Mouse (Mus musculus): ENCODE measurements around the gene Hes3. TPM values are rescaled to one million over a fixed set of nuclear protein-coding genes. Genes with fewer than 3 reads are reported as not detected.

The Hes3 gene
- polyA plus RNA-seq, 1 experiment from 2014 or later = 9.2 TPM

- H3K27ac ChIP-seq = no peak overlapping the region
- H3K4me1 ChIP-seq (replicated peaks) = peaks cover 52% of the 10 kb centered on the region
- no peak overlapping the region for H3K4me3 ChIP-seq
- no peak for DNase-seq (ENCODE audit: low spot score)
- WGBS = 76% methylated on average over 9 of the region's 9 CpGs
- peaks cover 13% of the 10 kb centered on the region for H3K36me3 ChIP-seq
- no peaks in the 10 kb centered on the region for H3K9me3 ChIP-seq
- H3K27me3 ChIP-seq (ENCODE audit: insufficient read depth, poor library complexity, severe bottlenecking) = no peaks in the 10 kb centered on the region; the same call in none of the 2 replicates
These were observed 29.3 kb downstream of the Hes3 start for GRCm38 (mm10) chr4:152262187-152262586.

- no peak for DNase-seq (ENCODE audit: low spot score)
- no peaks in the 10 kb centered on the region for H3K9me3 ChIP-seq
- WGBS = 93% methylated on average over 8 of the region's 8 CpGs
- no peaks in the 10 kb centered on the region; the same call in none of the 2 replicates for H3K27me3 ChIP-seq (ENCODE audit: insufficient read depth, poor library complexity, severe bottlenecking)
- no peak overlapping the region for H3K4me3 ChIP-seq
- H3K4me1 ChIP-seq (replicated peaks) = peaks cover 42% of the 10 kb centered on the region
- no peak overlapping the region for H3K27ac ChIP-seq
- peaks cover 13% of the 10 kb centered on the region for H3K36me3 ChIP-seq
These were observed 31.0 kb downstream of the Hes3 start for GRCm38 (mm10) chr4:152260451-152260850.

GRCm38 (mm10) chr4:152257070-152257469 lies 34.4 kb downstream of the Hes3 start:
- H3K4me3 ChIP-seq = no peak overlapping the region
- no peak overlapping the region for H3K27ac ChIP-seq
- peaks cover 24% of the 10 kb centered on the region for H3K4me1 ChIP-seq (replicated peaks)
- no peaks in the 10 kb centered on the region; the same call in 1 of the 2 replicates for H3K27me3 ChIP-seq (ENCODE audit: insufficient read depth, poor library complexity, severe bottlenecking)
- H3K36me3 ChIP-seq = peaks cover 24% of the 10 kb centered on the region
- 78% methylated on average over 6 of the region's 6 CpGs for WGBS
- H3K9me3 ChIP-seq = no peaks in the 10 kb centered on the region
- no peak for DNase-seq (ENCODE audit: low spot score)

DNA sequence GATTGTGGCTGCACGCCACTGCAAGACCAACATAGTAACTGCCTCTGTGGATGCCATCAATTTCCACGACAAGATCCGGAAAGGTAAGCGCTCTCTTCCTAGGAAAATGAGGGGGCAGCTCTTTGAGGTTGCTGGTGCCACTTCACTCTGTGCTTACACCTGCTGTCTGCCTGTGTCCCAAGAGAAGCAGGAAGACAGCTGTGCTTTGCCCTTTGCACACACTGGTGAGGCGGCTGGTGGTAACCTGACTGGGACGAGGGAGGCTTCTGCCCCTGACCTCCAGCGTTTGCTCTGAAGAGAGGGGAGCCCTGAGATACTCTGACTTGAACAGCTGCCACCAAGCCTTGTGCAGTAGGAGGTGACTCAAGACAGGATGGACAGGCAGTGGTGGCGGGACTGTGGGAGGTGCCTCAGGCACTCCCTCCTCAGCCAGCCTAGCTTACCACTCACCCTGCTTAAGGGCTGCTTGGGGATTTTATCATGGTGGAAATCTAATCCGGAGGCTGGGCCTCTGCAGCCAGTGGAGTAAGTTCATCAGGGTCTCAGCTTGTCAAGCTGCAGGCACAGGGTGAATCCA lies 38.2 kb downstream of the Hes3 start:
- Histone ChIP-seq H3K27me3 (ENCODE audit: insufficient read depth, poor library complexity, severe bottlenecking) (no peaks in the 10 kb centered on the region), H3K9me3 (no peaks in the 10 kb centered on the region), H3K36me3 (peaks cover 17% of the 10 kb centered on the region; the same call in 1 of the 2 replicates), H3K27ac (no peak overlapping the region), H3K4me3 (no peak overlapping the region), H3K4me1 (replicated peaks) (peaks cover 12% of the 10 kb centered on the region; the same call in 1 of the 2 replicates)
- no peak for DNase-seq (ENCODE audit: low spot score)
- WGBS = 76% methylated on average over 9 of the region's 9 CpGs

DNA sequence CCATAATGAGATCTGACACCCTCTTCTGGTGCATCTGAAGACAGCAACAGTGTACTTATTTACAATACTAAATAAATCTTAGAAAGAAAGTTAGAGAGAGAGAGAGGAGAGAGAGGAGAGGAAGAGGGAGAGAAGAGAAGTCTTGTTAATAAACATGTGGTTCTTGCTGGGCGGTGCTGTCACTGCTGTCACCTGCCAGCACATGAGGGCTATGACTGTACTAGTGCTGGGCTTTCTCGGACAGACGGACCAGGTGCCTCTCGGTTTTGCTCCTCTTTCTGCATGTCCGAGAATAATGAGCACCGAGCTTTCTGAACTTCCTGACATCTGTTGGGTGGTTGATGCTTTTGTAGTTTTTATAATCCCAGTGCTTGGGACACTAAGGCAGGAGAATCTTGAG lies 40.8 kb downstream of the Hes3 start:
- H3K27ac ChIP-seq = no peak overlapping the region
- DNase-seq (ENCODE audit: low spot score) = no peak
- H3K4me3 ChIP-seq = no peak overlapping the region
- peaks cover 20% of the 10 kb centered on the region for H3K4me1 ChIP-seq (replicated peaks)
- no peaks in the 10 kb centered on the region for H3K27me3 ChIP-seq (ENCODE audit: insufficient read depth, poor library complexity, severe bottlenecking)
- WGBS = 88% methylated on average over 6 of the region's 6 CpGs
- H3K9me3 ChIP-seq = no peaks in the 10 kb centered on the region
- peaks cover 20% of the 10 kb centered on the region; the same call in 1 of the 2 replicates for H3K36me3 ChIP-seq

- no peak overlapping the region for H3K4me3 ChIP-seq
- peaks cover 9% of the 10 kb centered on the region; the same call in 1 of the 2 replicates for H3K36me3 ChIP-seq
- no peaks in the 10 kb centered on the region for H3K9me3 ChIP-seq
- WGBS = 85% methylated on average over 3 of the region's 3 CpGs
- no peaks in the 10 kb centered on the region for H3K27me3 ChIP-seq (ENCODE audit: insufficient read depth, poor library complexity, severe bottlenecking)
- DNase-seq (ENCODE audit: low spot score) = no peak
- no peak overlapping the region for H3K27ac ChIP-seq
- peaks cover 30% of the 10 kb centered on the region for H3K4me1 ChIP-seq (replicated peaks)
These were observed 44.3 kb downstream of the Hes3 start for GRCm38 (mm10) chr4:152247195-152247594.

DNA sequence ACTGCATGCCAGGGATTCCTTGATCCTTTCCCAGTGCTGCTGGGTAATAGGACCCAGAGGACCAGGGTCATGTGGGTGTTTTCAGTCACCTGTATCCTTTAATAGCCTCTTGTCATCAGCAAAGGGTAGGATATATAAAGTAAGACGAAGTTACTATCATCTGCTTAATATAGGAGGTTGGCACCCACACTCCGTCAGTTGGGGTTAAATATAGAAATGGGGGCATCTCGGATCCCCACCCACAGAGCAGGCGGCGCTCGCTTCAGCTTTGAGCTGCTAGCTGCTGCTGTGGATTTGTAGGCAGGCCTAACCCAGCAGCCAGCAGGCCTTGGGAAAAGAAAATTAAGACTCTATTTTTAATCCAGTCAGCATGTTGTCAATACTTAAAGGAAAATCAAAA lies 45.5 kb downstream of the Hes3 start:
- WGBS = 88% methylated on average over 6 of the region's 6 CpGs
- no peak overlapping the region for H3K27ac ChIP-seq
- peaks cover 28% of the 10 kb centered on the region for H3K4me1 ChIP-seq (replicated peaks)
- H3K27me3 ChIP-seq (ENCODE audit: insufficient read depth, poor library complexity, severe bottlenecking) = no peaks in the 10 kb centered on the region
- H3K9me3 ChIP-seq = no peaks in the 10 kb centered on the region
- H3K4me3 ChIP-seq = no peak overlapping the region
- no peak for DNase-seq (ENCODE audit: low spot score)
- peaks cover 19% of the 10 kb centered on the region for H3K36me3 ChIP-seq

DNA sequence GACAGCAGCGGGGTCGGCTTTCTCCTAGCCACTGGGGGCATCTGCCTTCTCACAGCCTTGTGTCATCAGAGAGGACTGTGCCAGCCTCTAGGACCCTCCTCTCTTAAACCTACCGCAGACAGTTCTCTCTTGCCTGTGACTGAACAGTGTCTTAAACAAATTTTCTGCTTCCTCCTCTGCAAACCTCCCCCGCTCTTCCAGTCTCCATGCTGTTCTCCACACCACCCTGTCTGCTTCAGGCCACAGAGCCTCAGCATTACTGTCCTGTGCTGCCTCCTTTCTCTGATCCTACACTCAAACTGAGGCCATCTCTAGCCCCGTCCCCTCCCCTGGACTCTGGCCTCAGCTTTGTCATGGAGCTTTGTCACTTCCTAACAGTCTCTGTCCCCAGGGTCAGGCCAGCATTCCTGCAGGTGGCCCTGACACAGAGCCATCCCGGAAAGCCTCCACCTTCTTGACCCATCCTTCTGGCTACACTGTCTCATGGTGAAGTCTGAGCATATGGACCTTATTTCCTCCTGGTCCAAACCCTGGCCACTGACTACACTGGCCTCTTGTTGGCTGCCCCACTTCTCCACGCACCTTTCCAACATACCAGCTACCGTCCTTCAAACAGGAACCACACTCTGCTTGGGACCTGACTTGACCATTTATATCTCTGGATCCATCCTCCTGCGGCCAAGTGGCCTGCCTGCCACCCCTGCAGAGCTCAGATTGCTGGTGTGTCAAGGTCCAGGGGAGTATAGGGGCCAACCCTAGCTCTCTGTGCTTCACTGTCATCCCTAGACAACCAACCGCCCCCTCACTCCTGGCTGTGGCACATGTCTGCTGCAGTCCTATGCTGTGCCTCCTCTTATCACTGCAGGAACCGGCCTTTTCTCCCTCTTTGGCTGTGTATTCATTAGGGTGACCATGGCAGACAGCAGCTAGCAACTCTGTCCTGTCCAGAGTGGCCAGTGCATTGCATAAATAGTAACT lies 46.6 kb downstream of the Hes3 start:
- Histone ChIP-seq H3K27ac (peak overlapping the region; percentile 29; the same call in 1 of the 2 replicates), H3K4me1 (replicated peaks) (peaks cover 33% of the 10 kb centered on the region), H3K36me3 (peaks cover 31% of the 10 kb centered on the region), H3K27me3 (ENCODE audit: insufficient read depth, poor library complexity, severe bottlenecking) (no peaks in the 10 kb centered on the region), H3K4me3 (no peak overlapping the region), H3K9me3 (no peaks in the 10 kb centered on the region)
- no peak for DNase-seq (ENCODE audit: low spot score)
- 87% methylated on average over 11 of the region's 11 CpGs for WGBS

DNA sequence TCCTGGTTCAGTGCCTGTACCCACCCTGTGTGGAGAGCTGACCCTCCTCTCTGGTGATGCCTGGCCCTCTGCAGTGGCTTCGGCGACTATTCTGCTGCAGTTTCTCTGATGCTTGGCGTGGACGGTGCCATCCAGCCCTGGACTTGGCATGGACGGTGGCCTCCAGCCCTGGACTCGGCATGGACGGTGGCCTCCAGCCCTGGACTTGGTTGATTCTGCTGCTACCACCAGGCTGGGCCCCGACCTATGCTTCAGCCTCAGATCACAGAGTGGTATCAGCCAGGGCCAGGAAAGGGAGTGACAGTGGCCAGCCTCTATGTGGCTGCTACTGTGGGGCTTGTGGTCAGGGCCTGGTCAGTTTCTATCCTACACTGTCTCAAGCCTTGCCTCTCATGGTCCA lies 47.5 kb downstream of the Hes3 start:
- no peak for DNase-seq (ENCODE audit: low spot score)
- Histone ChIP-seq H3K9me3 (no peaks in the 10 kb centered on the region), H3K4me1 (replicated peaks) (peaks cover 40% of the 10 kb centered on the region), H3K4me3 (no peak overlapping the region), H3K27ac (no peak overlapping the region; the same call in 1 of the 2 replicates), H3K36me3 (peaks cover 37% of the 10 kb centered on the region), H3K27me3 (ENCODE audit: insufficient read depth, poor library complexity, severe bottlenecking) (no peaks in the 10 kb centered on the region)
- 90% methylated on average over 8 of the region's 8 CpGs for WGBS

DNA sequence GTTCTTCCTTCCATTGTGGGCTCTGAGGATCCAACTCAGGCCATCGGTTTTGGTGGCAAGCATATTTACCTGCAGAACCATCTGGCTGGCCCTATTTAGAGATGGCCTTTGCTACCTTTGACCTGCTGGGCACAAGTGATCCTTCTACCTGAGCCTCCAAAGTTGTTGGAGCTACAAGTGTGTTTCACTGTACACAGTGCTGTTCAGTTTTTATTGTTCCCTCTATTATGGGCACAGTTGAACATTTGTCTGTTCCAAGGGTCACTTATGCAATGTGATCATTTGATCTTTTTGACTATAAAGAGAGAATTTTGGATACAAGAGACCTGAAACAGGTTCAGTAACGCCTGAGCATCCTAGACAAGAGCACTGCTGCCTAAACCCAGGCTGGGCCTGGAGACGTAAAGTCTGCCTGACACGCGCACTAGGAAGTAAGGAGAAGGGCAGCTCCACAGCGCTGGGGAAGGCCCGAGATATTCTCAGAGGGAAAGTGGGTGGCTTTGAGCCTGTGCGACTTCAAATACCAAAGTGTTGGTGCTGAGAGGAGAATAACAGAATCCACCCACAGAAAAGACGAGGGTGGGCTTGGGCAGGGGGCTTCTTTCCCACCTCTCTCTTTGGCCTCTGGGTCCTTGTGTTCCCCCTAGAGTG lies 48.1 kb downstream of the Hes3 start:
- no peak for DNase-seq (ENCODE audit: low spot score)
- H3K27me3 ChIP-seq (ENCODE audit: insufficient read depth, poor library complexity, severe bottlenecking) = no peaks in the 10 kb centered on the region
- no peak overlapping the region for H3K27ac ChIP-seq
- no peak overlapping the region for H3K4me3 ChIP-seq
- 90% methylated on average over 9 of the region's 9 CpGs for WGBS
- peaks cover 42% of the 10 kb centered on the region for H3K36me3 ChIP-seq
- peaks cover 40% of the 10 kb centered on the region for H3K4me1 ChIP-seq (replicated peaks)
- no peaks in the 10 kb centered on the region for H3K9me3 ChIP-seq

- H3K4me1 ChIP-seq (replicated peaks) = peaks cover 25% of the 10 kb centered on the region
- 53% methylated on average over 4 of the region's 4 CpGs for WGBS
- no peak overlapping the region for H3K4me3 ChIP-seq
- H3K27me3 ChIP-seq (ENCODE audit: insufficient read depth, poor library complexity, severe bottlenecking) = no peaks in the 10 kb centered on the region
- DNase-seq (ENCODE audit: low spot score) = no peak
- no peaks in the 10 kb centered on the region for H3K9me3 ChIP-seq
- peaks cover 61% of the 10 kb centered on the region for H3K36me3 ChIP-seq
- H3K27ac ChIP-seq = peak overlapping the region; percentile 40; the same call in 1 of the 2 replicates
These were observed 51.5 kb downstream of the Hes3 start for GRCm38 (mm10) chr4:152239974-152240373.

Data from hindbrain, embryonic 10.5 days (tissue).